Mouse (Mus musculus) forebrain, embryonic 15.5 days (tissue): ENCODE measurements around the gene Hsdl1. TPM values are rescaled to one million over a fixed set of nuclear protein-coding genes. Genes with fewer than 3 reads are reported as not detected.

Experiments
- ATAC-seq: fragments of 200-750 bp; cut with Nextera tagmentation; replicated peaks from 2 replicates; pipeline ENCODE4 v1.8.0; 2017; ENCODE audit warnings: mild to moderate bottlenecking, moderate TSS enrichment, moderate library complexity
- H3K27ac ChIP-seq: fragments of 300-500 bp; sonication (generic); replicated peaks from 2 replicates; pipeline ENCODE4 v1.5.1; 2015; ENCODE audit warnings: mild to moderate bottlenecking, inconsistent platforms
- H3K27me3 ChIP-seq: fragments of 300-500 bp; sonication (generic); 2 replicates; pipeline ENCODE4 v1.6.1; 2015; ENCODE audit warnings: inconsistent platforms
- H3K36me3 ChIP-seq: fragments of 300-500 bp; sonication (generic); 2 replicates; pipeline ENCODE4 v1.6.1; 2015; ENCODE audit warnings: mild to moderate bottlenecking, inconsistent platforms
- H3K4me1 ChIP-seq: fragments of 300-500 bp; sonication (generic); 2 replicates; pipeline ENCODE4 v1.6.1; 2015; ENCODE audit warnings: inconsistent platforms
- H3K4me2 ChIP-seq: fragments of 300-500 bp; sonication (generic); replicated peaks from 2 replicates; pipeline ENCODE4 v1.6.1; 2015; ENCODE audit warnings: mild to moderate bottlenecking, inconsistent platforms
- H3K4me3 ChIP-seq: fragments of 300-500 bp; sonication (generic); 2 replicates; pipeline ENCODE4 v1.5.1; 2015; ENCODE audit warnings: mild to moderate bottlenecking, inconsistent platforms
- H3K9ac ChIP-seq: fragments of 300-500 bp; sonication (generic); replicated peaks from 2 replicates; pipeline ENCODE4 v1.6.1; 2015; ENCODE audit warnings: mild to moderate bottlenecking, inconsistent platforms
- H3K9me3 ChIP-seq: fragments of 300-500 bp; sonication (generic); 2 replicates; pipeline ENCODE4 v1.6.1; 2016; ENCODE audit warnings: inconsistent platforms
- WGBS: fragments of 180-500 bp; shearing (Covaris S2); methylation state at CpG from one replicate; pipeline ENCODE4 v1.1.7; 2015; ENCODE audit warnings: mixed read lengths; 5-methylcytosine and 5-hydroxymethylcytosine counted together
- polyA plus RNA-seq: library from polyadenylated mRNA; unstranded; fragments of >200 nt; fragmentation: Nextera tagmentation; extraction: Ambion mirVana; gene quantifications from 2 replicates; pipeline ENCODE4 v1.2.1, GENCODE M21; 2015

Gene Hsdl1
- polyA plus RNA-seq, 1 experiment from 2014 or later = 161 TPM

GRCm38 (mm10) chr8:119572411-119572810 is 2.6 kb downstream of the Hsdl1 start:
- no peak for ATAC-seq
- 88% methylated on average over 4 of the region's 4 CpGs for WGBS
- H3K9ac ChIP-seq = no peak overlapping the region

GRCm38 (mm10) chr8:119571135-119571534 is 3.8 kb downstream of the Hsdl1 start:
- no peak for ATAC-seq
- 88% methylated on average over 6 of the region's 6 CpGs for WGBS
- H3K9ac ChIP-seq = no peak overlapping the region

More at GRCm38 (mm10) chr8:119572411-119572810, 2.6 kb downstream of the Hsdl1 start:
- no peak overlapping the region for H3K4me2 ChIP-seq
- H3K4me1 ChIP-seq = peaks cover 24% of the 10 kb centered on the region
- 0 out of 2 replicates have a peak, but pooled peaks cover 5% of the 10 kb centered on the region for H3K36me3 ChIP-seq
- H3K4me3 ChIP-seq = no peak overlapping the region
- H3K9me3 ChIP-seq = no peaks in the 10 kb centered on the region
- peaks cover 12% of the 10 kb centered on the region; the same call in 1 of the 2 replicates for H3K27me3 ChIP-seq
- H3K27ac ChIP-seq = no peak overlapping the region

GRCm38 (mm10) chr8:119569881-119570280 is 5.1 kb downstream of the Hsdl1 start:
- no peak overlapping the region for H3K27ac ChIP-seq
- H3K36me3 ChIP-seq = peaks cover 23% of the 10 kb centered on the region
- peaks cover 20% of the 10 kb centered on the region for H3K4me1 ChIP-seq
- no peak overlapping the region for H3K9ac ChIP-seq
- no peak overlapping the region for H3K4me3 ChIP-seq
- ATAC-seq = no peak
- no peaks in the 10 kb centered on the region for H3K27me3 ChIP-seq
- no peak overlapping the region for H3K4me2 ChIP-seq
- 45% methylated on average over 4 of the region's 4 CpGs for WGBS
- H3K9me3 ChIP-seq = no peaks in the 10 kb centered on the region

More at GRCm38 (mm10) chr8:119571135-119571534, 3.8 kb downstream of the Hsdl1 start:
- H3K4me2 ChIP-seq = no peak overlapping the region
- peaks cover 5% of the 10 kb centered on the region; the same call in 1 of the 2 replicates for H3K27me3 ChIP-seq
- peaks cover 11% of the 10 kb centered on the region; the same call in 1 of the 2 replicates for H3K36me3 ChIP-seq
- H3K4me3 ChIP-seq = no peak overlapping the region
- H3K27ac ChIP-seq = no peak overlapping the region
- H3K9me3 ChIP-seq = no peaks in the 10 kb centered on the region
- H3K4me1 ChIP-seq = peaks cover 24% of the 10 kb centered on the region

GRCm38 (mm10) chr8:119568951-119569350 is 6.0 kb downstream of the Hsdl1 start:
- peaks cover 16% of the 10 kb centered on the region for H3K4me1 ChIP-seq
- ATAC-seq = no peak
- H3K9ac ChIP-seq = no peak overlapping the region
- no peak overlapping the region for H3K27ac ChIP-seq
- no peaks in the 10 kb centered on the region for H3K9me3 ChIP-seq
- H3K4me2 ChIP-seq = no peak overlapping the region
- peaks cover 30% of the 10 kb centered on the region for H3K36me3 ChIP-seq
- no peak overlapping the region for H3K4me3 ChIP-seq
- no peaks in the 10 kb centered on the region for H3K27me3 ChIP-seq
- 69% methylated on average over 7 of the region's 7 CpGs for WGBS

- ATAC-seq = no peak
- WGBS = 92% methylated on average over 9 of the region's 9 CpGs
- H3K4me2 ChIP-seq = no peak overlapping the region
- H3K36me3 ChIP-seq = peaks cover 31% of the 10 kb centered on the region
- H3K27ac ChIP-seq = no peak overlapping the region
- H3K9ac ChIP-seq = no peak overlapping the region
- no peak overlapping the region for H3K4me3 ChIP-seq
- H3K9me3 ChIP-seq = no peaks in the 10 kb centered on the region
- peaks cover 9% of the 10 kb centered on the region for H3K4me1 ChIP-seq
- H3K27me3 ChIP-seq = no peaks in the 10 kb centered on the region
Observed at GRCm38 (mm10) chr8:119568251-119568650, 6.7 kb downstream of the Hsdl1 start.

GRCm38 (mm10) chr8:119566367-119566766 is 8.6 kb downstream of the Hsdl1 start:
- H3K36me3 ChIP-seq = peaks cover 45% of the 10 kb centered on the region
- H3K9me3 ChIP-seq = no peaks in the 10 kb centered on the region
- no peak overlapping the region for H3K4me3 ChIP-seq
- no peak for ATAC-seq
- H3K4me1 ChIP-seq = no peaks in the 10 kb centered on the region
- H3K4me2 ChIP-seq = no peak overlapping the region
- no peak overlapping the region for H3K9ac ChIP-seq
- 84% methylated on average over 11 of the region's 11 CpGs for WGBS
- no peaks in the 10 kb centered on the region for H3K27me3 ChIP-seq
- no peak overlapping the region for H3K27ac ChIP-seq

GRCm38 (mm10) chr8:119563849-119564251 is 11.1 kb downstream of the Hsdl1 start:
- 95% methylated on average over 14 of the region's 14 CpGs for WGBS
- Histone ChIP-seq H3K9me3 (no peaks in the 10 kb centered on the region), H3K9ac (no peak overlapping the region), H3K36me3 (peaks cover 45% of the 10 kb centered on the region), H3K4me3 (no peak overlapping the region), H3K4me1 (peaks cover 4% of the 10 kb centered on the region; the same call in 1 of the 2 replicates), H3K4me2 (no peak overlapping the region), H3K27ac (no peak overlapping the region), H3K27me3 (no peaks in the 10 kb centered on the region)
- no peak for ATAC-seq

GRCm38 (mm10) chr8:119559402-119559720 is 15.6 kb downstream of the Hsdl1 start:
- H3K4me1 ChIP-seq = peaks cover 34% of the 10 kb centered on the region
- peak overlapping the region; percentile 95; the same call in 1 of the 2 replicates for H3K27ac ChIP-seq
- no peak overlapping the region for H3K4me3 ChIP-seq
- H3K27me3 ChIP-seq = no peaks in the 10 kb centered on the region
- H3K36me3 ChIP-seq = peaks cover 18% of the 10 kb centered on the region
- ATAC-seq = peak; percentile 1; the same call in 1 of the 2 replicates
- H3K9me3 ChIP-seq = no peaks in the 10 kb centered on the region
- WGBS = 89% methylated on average over 6 of the region's 6 CpGs
- no peak overlapping the region for H3K9ac ChIP-seq
- H3K4me2 ChIP-seq = peak overlapping the region; percentile 90

- H3K27me3 ChIP-seq = no peaks in the 10 kb centered on the region
- peak; percentile 96 for ATAC-seq
- H3K4me2 ChIP-seq = peak within 1 kb of the TSS; percentile 90
- H3K4me1 ChIP-seq = peaks cover 34% of the 10 kb centered on the region
- H3K9me3 ChIP-seq = no peaks in the 10 kb centered on the region
- H3K36me3 ChIP-seq = peaks cover 14% of the 10 kb centered on the region
- H3K4me3 ChIP-seq = peak within 1 kb of the TSS; percentile 79
- 6% methylated on average over 63 of the region's 63 CpGs for WGBS
- peak within 1 kb of the TSS; percentile 95 for H3K27ac ChIP-seq
- peak within 1 kb of the TSS; percentile 89 for H3K9ac ChIP-seq
Observed at GRCm38 (mm10) chr8:119558603-119559401, 16.2 kb downstream of the Hsdl1 start, which contains the start of gene Mbtps1. Gene Mbtps1, minus strand, starts transcription at chr8:119558735.

GRCm38 (mm10) chr8:119557821-119558602 is 17.0 kb downstream of the Hsdl1 start:
- peak; percentile 92 for ATAC-seq
- Histone ChIP-seq H3K4me3 (peak overlapping the region; percentile 79), H3K9ac (peak overlapping the region; percentile 89), H3K27ac (peak overlapping the region; percentile 95), H3K4me1 (peaks cover 34% of the 10 kb centered on the region), H3K27me3 (no peaks in the 10 kb centered on the region), H3K4me2 (peak overlapping the region; percentile 90), H3K36me3 (peaks cover 14% of the 10 kb centered on the region), H3K9me3 (no peaks in the 10 kb centered on the region)
- WGBS = 1% methylated on average over 55 of the region's 55 CpGs

- Histone ChIP-seq H3K4me2 (peak overlapping the region; percentile 90), H3K9ac (peak overlapping the region; percentile 89; the same call in 1 of the 2 replicates), H3K4me3 (peak overlapping the region; percentile 79), H3K27me3 (no peaks in the 10 kb centered on the region), H3K9me3 (no peaks in the 10 kb centered on the region), H3K4me1 (peaks cover 34% of the 10 kb centered on the region), H3K27ac (no peak overlapping the region), H3K36me3 (peaks cover 5% of the 10 kb centered on the region)
- no peak for ATAC-seq
- WGBS = 77% methylated on average over 9 of the region's 9 CpGs
Observed at GRCm38 (mm10) chr8:119557132-119557531, 17.9 kb downstream of the Hsdl1 start.

- Histone ChIP-seq H3K4me2 (no peak overlapping the region), H3K27me3 (no peaks in the 10 kb centered on the region), H3K27ac (no peak overlapping the region), H3K9me3 (no peaks in the 10 kb centered on the region), H3K4me1 (peaks cover 34% of the 10 kb centered on the region), H3K9ac (no peak overlapping the region), H3K4me3 (no peak overlapping the region), H3K36me3 (no peaks in the 10 kb centered on the region)
- WGBS = 35% methylated on average over 6 of the region's 6 CpGs
- ATAC-seq = no peak
Observed at GRCm38 (mm10) chr8:119555861-119556260, 19.1 kb downstream of the Hsdl1 start.
